19 mouse cellular contexts compared by ENCODE assay signal in the genomic region with DNA sequence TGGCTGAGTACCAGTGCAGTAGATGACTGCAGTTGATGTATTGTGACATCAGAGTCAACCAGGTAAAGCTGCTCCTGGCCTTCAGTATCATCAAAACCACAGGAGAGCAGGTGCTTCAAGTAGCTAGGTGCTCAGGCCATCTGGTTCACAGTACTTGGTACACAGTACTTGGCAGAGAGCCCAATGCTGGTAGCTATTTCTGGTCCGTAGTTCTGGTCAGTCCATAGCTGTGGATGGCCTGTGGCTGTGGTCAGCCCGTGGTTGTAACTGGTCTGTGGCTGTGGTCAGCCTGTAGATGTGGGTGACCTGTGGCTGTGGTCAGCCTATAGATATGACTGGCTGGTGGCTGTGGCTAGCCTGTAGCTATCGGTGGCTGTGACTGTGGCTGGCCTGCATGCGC. TPM values are rescaled to one million over a fixed set of nuclear protein-coding genes. Genes with fewer than 3 reads are reported as not detected.
A peak's percentile ranks its signal among the peaks of the same experiment; 100 is the strongest.
DNase-seq lines count a peak whose midpoint lies in the region; ATAC-seq lines count a peak whose summit lies in the region.
"Had no signal": no experiment of that assay in that cellular context is flagged by ENCODE, and none has a peak within 500 bp of the region (broad histone marks: within the 10 kb centered on the region; RNA-seq: fewer than 3 reads in every experiment).

No protein-coding gene starts in this region.

- ATAC-seq in embryonic facial prominence, embryonic 13.5 days (ENCODE audit: insufficient number of reproducible peaks, insufficient read depth, low FRiP score, low TSS enrichment, low read depth), result peak; percentile 57; the same call in 1 of the 2 replicates
- ATAC-seq in granulocyte monocyte progenitor cell, adult 5-6 weeks (replicated peaks; ENCODE audit: poor library complexity, severe bottlenecking), result 0 out of 2 replicates have a peak, but pooled peaks have one; percentile 24
- ATAC-seq: forebrain, postnatal 0 days; midbrain, embryonic 16.5 days had no signal

- no peaks in the 10 kb centered on the region for H3K9me3 ChIP-seq in embryonic facial prominence, embryonic 13.5 days
- no peaks in the 10 kb centered on the region for H3K9me3 ChIP-seq in embryonic facial prominence, embryonic 10.5 days
- H3K9me3 ChIP-seq: embryonic facial prominence, embryonic 15.5 days; stomach, embryonic 15.5 days had no signal

- H3K36me3 ChIP-seq in embryonic facial prominence, embryonic 13.5 days, result no peaks in the 10 kb centered on the region
- no peaks in the 10 kb centered on the region for H3K36me3 ChIP-seq in embryonic facial prominence, embryonic 10.5 days (replicated peaks)
- H3K36me3 ChIP-seq: embryonic facial prominence, embryonic 15.5 days; stomach, embryonic 15.5 days had no signal

- H3K4me1 ChIP-seq in embryonic facial prominence, embryonic 13.5 days, result 0 out of 2 replicates have a peak, but pooled peaks cover 8% of the 10 kb centered on the region
- H3K4me1 ChIP-seq in embryonic facial prominence, embryonic 10.5 days, result peaks cover 10% of the 10 kb centered on the region; the same call in 1 of the 2 replicates
- H3K4me1 ChIP-seq: embryonic facial prominence, embryonic 15.5 days; stomach, embryonic 15.5 days had no signal

- no peak overlapping the region for H3K27ac ChIP-seq in embryonic facial prominence, embryonic 13.5 days
- H3K27ac ChIP-seq in embryonic facial prominence, embryonic 10.5 days (replicated peaks), result no peak overlapping the region
- H3K27ac ChIP-seq: embryonic facial prominence, embryonic 15.5 days; layer of hippocampus, adult 2 months; stomach, embryonic 15.5 days had no signal

- 86% methylated on average over 4 of the region's 4 CpGs for whole genome bisulfite sequencing in embryonic facial prominence, embryonic 13.5 days
- 88% methylated on average over 4 of the region's 4 CpGs for WGBS in embryonic facial prominence, embryonic 10.5 days

- no peaks in the 10 kb centered on the region for H3K27me3 ChIP-seq in embryonic facial prominence, embryonic 13.5 days
- no peaks in the 10 kb centered on the region for H3K27me3 ChIP-seq in embryonic facial prominence, embryonic 10.5 days (replicated peaks; ENCODE audit: low read depth, poor library complexity, severe bottlenecking)
- H3K27me3 ChIP-seq: embryonic facial prominence, embryonic 15.5 days; stomach, embryonic 15.5 days had no signal

- no peak for DNase-seq in embryonic facial prominence, embryonic 10.5 days (ENCODE audit: low spot score)
- DNase-seq in 416B (ENCODE audit: low read depth), result peak; percentile 89
- peak; percentile 46 for DNase-seq in cerebellum, adult 8-10 months
- DNase-seq in urinary bladder, adult 2 months (ENCODE audit: low spot score), result no peak
- DNase-seq in retina, postnatal 1 day, result no peak
- DNase-seq: adrenal gland, postnatal 36 days; forebrain, postnatal 0 days; heart, adult 18-20 months; kidney, adult 11 months; kidney, postnatal 14 days; left cerebral cortex, postnatal 4 days; lung, adult 2 months had no signal

- no peak overlapping the region for H3K4me3 ChIP-seq in embryonic facial prominence, embryonic 13.5 days
- no peak overlapping the region for H3K4me3 ChIP-seq in embryonic facial prominence, embryonic 10.5 days
- H3K4me3 ChIP-seq: embryonic facial prominence, embryonic 15.5 days; layer of hippocampus, adult 2 months; stomach, embryonic 15.5 days had no signal

- H3K9ac ChIP-seq in embryonic facial prominence, embryonic 13.5 days, result no peak overlapping the region
- H3K9ac ChIP-seq: embryonic facial prominence, embryonic 15.5 days; forebrain, postnatal 0 days; stomach, embryonic 15.5 days had no signal

- H3K4me2 ChIP-seq in embryonic facial prominence, embryonic 13.5 days, result no peak overlapping the region
- H3K4me2 ChIP-seq: embryonic facial prominence, embryonic 15.5 days; liver, embryonic 11.5 days; stomach, embryonic 15.5 days had no signal

RNA-seq across cellular contexts. Expression of a gene that starts 31.9 kb away (rescaled TPM):
- polyA plus RNA-seq in embryonic facial prominence, embryonic 13.5 days (2015; fragmentation: Nextera tagmentation; extraction: Ambion mirVana), result 5.5 and 7.7 TPM in 2 replicates
- polyA plus RNA-seq in embryonic facial prominence, embryonic 10.5 days (2016; fragmentation: Nextera tagmentation; extraction: Ambion mirVana), result 6.4 and 7.0 TPM in 2 replicates
- 25.4 and 28.2 TPM in 2 replicates for total RNA-seq in granulocyte monocyte progenitor cell, adult 5-6 weeks (2014; fragmentation: Nextera tagmentation)
- total RNA-seq in granulocyte monocyte progenitor cell, adult 5-6 weeks (2017), result 23.1 and 29.1 TPM in 2 replicates
- 18.0 and 31.0 TPM in 2 replicates for polyA plus RNA-seq in urinary bladder, adult 2 months (2012; rRNA removed)

Comparison
In these comparisons a context has a peak if more than half of its experiments do, and no peak if none do; other contexts are left out.
1. DNase-seq: peak in 416B (single experiment) and cerebellum, adult 8-10 months (single experiment); none in embryonic facial prominence, embryonic 10.5 days (single experiment), urinary bladder, adult 2 months (single experiment) and retina, postnatal 1 day (single experiment).